Mouse (Mus musculus) lung, adult 2 months (tissue): ENCODE measurements around the gene 4930579F01Rik. TPM values are rescaled to one million over a fixed set of nuclear protein-coding genes. Genes with fewer than 3 reads are reported as not detected.

Experiments used
- DNase-seq: peaks from one replicate; pipeline ENCODE4 v3.0.0; 2022
- H3K4me1 ChIP-seq: fragments of 200-500 bp; 2 replicates; pipeline ENCODE4 v1.6.1; 2011; ENCODE audit warnings: low read length; ENCODE audit not compliant: control insufficient read depth, insufficient read depth
- H3K4me3 ChIP-seq: fragments of 200-500 bp; replicated peaks from 2 replicates; pipeline ENCODE3; 2011; ENCODE audit warnings: low read depth, mild to moderate bottlenecking, control low read depth, low read length; ENCODE audit errors: extremely low read depth
- CTCF ChIP-seq: fragments of 200-500 bp; IDR thresholded peaks from 2 replicates; pipeline ENCODE4 v1.5.1; 2011; ENCODE audit warnings: mild to moderate bottlenecking, low read length, control low read depth; ENCODE audit not compliant: insufficient read depth
- POLR2A ChIP-seq: fragments of 200-500 bp; IDR thresholded peaks from 2 replicates; pipeline ENCODE4 v1.6.1; 2011; ENCODE audit warnings: low read depth, mild to moderate bottlenecking, control low read depth, low read length, borderline replicate concordance; ENCODE audit errors: extremely low read depth
- WGBS: fragments of 180-500 bp; shearing (Covaris S2); methylation state at CpG from one replicate; pipeline ENCODE4 v1.1.7; 2018; 5-methylcytosine and 5-hydroxymethylcytosine counted together
- polyA plus RNA-seq: library from polyadenylated mRNA; depleted of rRNA; stranded (reverse); fragments of >200 nt; gene quantifications from 2 replicates; pipeline ENCODE4 v1.2.3, GENCODE M21; 2012

4930579F01Rik gene
- polyA plus RNA-seq, 1 experiment = not detected

DNA sequence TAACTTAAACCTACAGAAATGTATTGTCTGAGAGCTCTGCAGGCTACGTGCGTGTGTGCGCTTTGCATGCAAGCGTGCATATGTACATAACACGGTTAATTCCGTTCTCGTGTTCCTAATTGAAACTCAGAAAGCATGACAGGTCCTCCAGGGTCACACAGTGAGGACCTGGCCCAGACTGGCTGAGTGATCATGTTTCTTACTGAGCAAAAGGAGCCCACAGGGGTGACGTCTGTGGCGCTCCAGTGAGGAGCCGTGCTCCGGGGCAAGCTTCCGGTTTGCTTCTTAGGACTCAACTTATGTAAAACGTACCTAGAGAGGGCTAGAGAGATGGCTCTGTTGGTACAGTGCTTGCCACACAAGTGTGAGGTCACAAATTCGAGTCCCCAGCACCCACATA, 3.5 kb upstream of the 4930579F01Rik start:
- no peak for DNase-seq
- 81% methylated on average over 14 of the region's 14 CpGs for WGBS
- TF ChIP-seq CTCF = no peak
- no peak for TF ChIP-seq POLR2A
- no peaks in the 10 kb centered on the region for H3K4me1 ChIP-seq
- no peak overlapping the region for H3K4me3 ChIP-seq

DNA sequence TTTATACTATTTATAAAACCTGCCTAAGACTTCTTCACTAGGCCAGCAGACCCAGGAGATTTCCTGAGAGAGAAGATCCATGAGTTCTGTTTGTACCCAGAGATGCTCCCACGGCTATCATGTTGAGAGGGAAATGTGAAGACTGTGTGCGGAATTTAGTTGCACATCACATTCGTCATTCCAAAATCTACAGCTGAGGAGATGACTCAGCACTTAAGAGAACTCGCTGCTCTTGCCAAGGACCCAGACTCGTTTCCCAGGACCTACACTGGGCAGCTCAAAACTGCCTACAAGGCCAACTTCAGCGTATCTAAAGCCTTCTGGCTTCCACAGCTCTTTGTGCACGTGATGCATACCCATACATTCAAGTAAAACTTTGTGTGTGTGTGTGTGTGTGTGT, 1.4 kb downstream of the 4930579F01Rik start:
- no peak for DNase-seq
- no peak overlapping the region for H3K4me3 ChIP-seq
- 57% methylated on average over 7 of the region's 7 CpGs for WGBS

DNA sequence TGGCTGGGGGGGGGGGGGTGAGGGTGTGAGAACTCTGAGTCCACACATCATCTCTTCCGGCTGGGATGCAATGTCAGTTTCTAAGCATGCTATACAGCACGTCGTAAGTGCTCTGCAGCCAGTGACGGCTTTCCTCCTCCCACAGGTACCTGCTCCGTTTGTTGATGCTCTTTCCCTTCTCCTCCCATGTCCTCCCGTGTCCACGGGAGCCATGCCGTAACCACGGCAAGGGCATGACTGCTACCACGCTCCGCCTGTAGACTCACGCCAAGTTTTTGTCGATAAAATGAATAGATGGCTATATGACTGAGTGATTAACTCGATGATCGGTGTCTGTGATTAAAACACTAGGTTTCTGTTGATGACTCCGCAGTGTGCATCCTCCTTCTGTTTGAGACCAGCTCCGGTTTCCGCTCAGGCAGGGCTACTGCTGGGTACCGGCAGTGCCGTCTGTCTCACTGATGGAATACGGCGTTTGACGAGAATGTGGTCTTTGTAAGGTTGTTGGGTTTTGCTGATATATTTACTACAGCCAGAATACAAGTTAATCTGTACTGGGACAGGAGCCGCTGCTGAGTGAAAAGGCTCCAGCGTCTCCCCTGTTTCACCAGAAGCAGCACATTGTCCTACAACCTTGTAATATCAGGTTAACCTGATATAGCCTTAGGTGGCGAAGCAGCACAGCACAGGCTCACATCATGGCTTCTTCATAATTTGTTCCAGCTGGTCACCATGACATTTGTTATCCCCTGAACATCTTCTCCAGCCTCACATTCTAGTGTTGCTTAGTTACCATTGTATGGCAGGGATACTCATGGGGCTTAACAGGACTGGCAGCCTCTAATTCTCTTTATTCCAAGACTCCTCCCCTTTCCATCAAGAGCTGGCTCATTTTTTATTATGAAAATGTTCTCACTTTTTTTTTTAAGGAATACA, 7.4 kb downstream of the 4930579F01Rik start:
- H3K4me1 ChIP-seq = no peaks in the 10 kb centered on the region; the same call in 1 of the 2 replicates
- DNase-seq = no peak
- WGBS = 88% methylated on average over 26 of the region's 26 CpGs
- TF ChIP-seq POLR2A (no peak), CTCF (no peak)
- H3K4me3 ChIP-seq = no peak overlapping the region

More for the DNA sequence above, 1.4 kb downstream of the 4930579F01Rik start:
- H3K4me1 ChIP-seq = no peaks in the 10 kb centered on the region
- TF ChIP-seq POLR2A = no peak

DNA sequence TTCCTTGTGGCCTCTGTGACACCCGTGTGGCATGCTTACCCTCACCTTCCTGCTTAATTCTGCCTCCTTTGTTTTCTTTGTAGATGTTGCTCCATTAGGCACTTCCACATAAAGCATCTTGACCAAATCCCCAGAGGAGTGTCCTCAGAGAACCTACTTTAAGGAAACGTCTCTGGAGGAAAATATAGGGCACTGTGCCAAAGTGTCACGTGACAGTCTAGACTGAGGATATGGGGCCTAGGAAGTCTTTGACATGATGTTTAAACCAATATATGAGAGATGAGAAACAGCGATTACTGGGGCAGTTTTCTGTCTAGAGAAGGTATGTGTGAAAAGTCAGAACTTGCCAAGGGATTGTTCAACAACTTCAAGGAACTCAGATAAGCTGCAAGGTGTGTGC, 8.3 kb downstream of the 4930579F01Rik start:
- 20% methylated on average over 4 of the region's 4 CpGs for WGBS
- no peak for TF ChIP-seq POLR2A
- no peak for TF ChIP-seq CTCF
- DNase-seq = no peak
- no peak overlapping the region for H3K4me3 ChIP-seq
- no peaks in the 10 kb centered on the region; the same call in 1 of the 2 replicates for H3K4me1 ChIP-seq

DNA sequence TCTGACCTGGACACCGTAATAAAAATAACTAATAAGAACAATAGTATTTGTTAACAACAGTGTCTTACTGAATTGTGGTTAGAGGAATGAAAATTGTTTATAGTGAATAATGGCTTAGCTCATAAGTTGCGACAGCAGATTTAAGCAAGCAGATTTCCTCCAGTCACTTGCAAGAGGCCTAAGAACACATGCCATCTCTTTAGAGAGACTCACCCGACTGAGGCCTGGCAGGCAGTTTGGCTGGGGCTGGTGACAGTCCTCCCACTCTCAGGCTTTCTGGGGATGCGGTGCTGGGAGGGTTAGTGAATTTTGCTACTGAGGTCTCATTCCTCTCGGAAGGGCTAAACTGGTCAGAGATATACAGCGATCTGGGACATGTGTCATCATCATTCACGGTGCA, 10.3 kb downstream of the 4930579F01Rik start:
- DNase-seq = no peak
- no peak for TF ChIP-seq POLR2A
- TF ChIP-seq CTCF = no peak
- H3K4me1 ChIP-seq = no peaks in the 10 kb centered on the region; the same call in 1 of the 2 replicates
- H3K4me3 ChIP-seq = no peak overlapping the region
- WGBS = 75% methylated on average over 7 of the region's 7 CpGs

DNA sequence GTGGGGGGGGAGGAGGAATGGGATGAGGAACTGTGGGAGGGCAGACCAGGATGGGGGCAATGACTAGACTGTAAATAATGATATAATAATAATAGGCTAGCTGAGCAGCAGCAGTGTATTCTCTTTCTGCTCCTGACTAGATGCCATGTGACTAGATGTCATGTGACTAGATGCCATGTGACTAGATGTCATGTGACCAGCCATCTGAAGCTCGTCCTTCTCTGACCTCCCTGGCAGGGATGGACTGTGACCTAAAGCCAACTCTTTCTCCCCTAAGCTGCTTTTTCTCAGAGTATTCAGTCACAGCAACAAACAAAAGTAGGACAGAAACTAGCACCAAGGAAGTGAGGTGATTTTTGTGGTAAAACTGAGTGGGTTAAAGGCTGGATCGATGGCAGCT, 11.6 kb downstream of the 4930579F01Rik start:
- 75% methylated on average over 2 of the region's 2 CpGs for WGBS
- Histone ChIP-seq H3K4me3 (no peak overlapping the region), H3K4me1 (no peaks in the 10 kb centered on the region; the same call in 1 of the 2 replicates)
- TF ChIP-seq POLR2A (no peak), CTCF (no peak)
- no peak for DNase-seq

DNA sequence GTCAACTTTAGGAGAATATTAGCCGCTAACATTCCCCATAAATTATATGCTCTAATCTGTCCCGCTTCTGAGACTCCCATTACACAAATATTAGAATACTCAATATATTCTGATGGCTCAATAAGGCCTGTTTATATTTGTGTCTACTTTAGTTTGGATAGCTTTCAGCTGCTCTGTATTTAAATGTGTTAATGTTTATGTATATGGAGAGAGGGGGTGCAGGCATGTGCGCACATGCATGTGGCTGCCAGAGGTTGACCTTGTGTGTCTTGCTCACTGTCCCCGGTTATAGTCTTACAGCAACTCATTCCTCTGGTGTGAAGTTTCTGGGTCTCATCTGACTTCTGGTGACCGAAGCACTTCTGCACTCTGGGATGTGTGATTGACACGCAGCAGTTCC, 18.1 kb downstream of the 4930579F01Rik start:
- H3K4me3 ChIP-seq = no peak overlapping the region
- TF ChIP-seq CTCF (no peak), POLR2A (no peak)
- no peak for DNase-seq
- H3K4me1 ChIP-seq = no peaks in the 10 kb centered on the region
- 74% methylated on average over 6 of the region's 6 CpGs for WGBS

DNA sequence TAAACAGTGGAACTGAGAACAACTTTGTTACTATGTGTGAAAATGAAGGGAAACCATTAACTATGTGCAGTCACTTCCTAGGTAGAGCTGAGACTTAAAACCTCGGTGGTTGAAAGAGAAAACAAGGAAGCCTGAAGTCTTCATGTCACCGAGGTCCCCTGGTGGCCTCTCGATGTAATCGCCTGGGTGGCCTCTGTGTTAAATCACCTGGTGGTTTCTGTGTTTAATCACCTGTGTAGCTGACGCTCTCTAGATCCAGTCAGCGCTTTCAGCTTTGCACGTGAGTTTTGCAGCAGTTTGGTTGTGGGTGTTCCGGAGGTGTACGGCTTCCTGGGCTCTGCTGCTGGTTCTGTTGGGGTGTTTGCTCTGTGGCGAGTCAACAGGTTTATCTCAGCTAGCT, 20.3 kb downstream of the 4930579F01Rik start:
- DNase-seq = no peak
- TF ChIP-seq POLR2A (no peak), CTCF (no peak)
- WGBS = 79% methylated on average over 10 of the region's 10 CpGs
- H3K4me1 ChIP-seq = no peaks in the 10 kb centered on the region
- no peak overlapping the region for H3K4me3 ChIP-seq

DNA sequence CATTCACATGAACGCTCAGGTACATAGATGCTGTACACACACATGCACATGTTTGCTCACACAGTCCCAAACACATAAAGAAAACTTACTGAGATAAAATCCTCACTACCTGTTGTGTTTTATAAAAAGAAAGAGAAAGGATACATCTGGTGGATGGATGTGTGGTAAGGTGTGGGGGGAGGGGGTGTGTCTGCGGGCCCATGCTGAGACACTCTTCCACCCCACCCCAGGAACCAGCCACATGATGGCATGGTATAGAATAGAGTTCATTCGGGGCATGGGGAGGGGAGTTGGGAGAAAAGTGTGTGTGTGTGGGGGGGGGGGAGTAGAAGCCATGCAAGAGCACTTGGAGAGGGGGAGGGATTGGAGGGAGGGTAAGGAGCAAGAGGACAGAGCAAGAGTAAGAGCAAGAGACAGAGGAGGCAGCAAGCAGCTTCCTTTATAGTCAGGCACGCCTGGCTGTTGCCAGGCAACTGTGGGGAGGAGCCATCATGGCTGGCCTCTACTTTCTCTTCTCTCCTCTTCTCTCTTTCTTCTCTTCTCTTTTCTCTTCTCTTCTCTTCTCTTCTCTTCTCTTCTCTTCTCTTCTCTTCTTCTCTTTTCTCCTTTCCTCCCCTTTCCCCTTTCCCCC, 31.0 kb downstream of the 4930579F01Rik start:
- WGBS = 57% methylated on average over 4 of the region's 4 CpGs
- DNase-seq = no peak
- H3K4me1 ChIP-seq = no peaks in the 10 kb centered on the region
- H3K4me3 ChIP-seq = no peak overlapping the region
- TF ChIP-seq CTCF = no peak
- no peak for TF ChIP-seq POLR2A
